Comparison of ENCODE assay signal across 15 mouse cellular contexts in genomic region chr15:100627287-100627686, GRCm38 (mm10). TPM values are rescaled to one million over a fixed set of nuclear protein-coding genes. Genes with fewer than 3 reads are reported as not detected.
DNase-seq lines count a peak whose midpoint lies in the region; ATAC-seq and TF ChIP-seq lines count a peak whose summit lies in the region.
"Had no signal": no experiment of that assay in that cellular context is flagged by ENCODE, and none has a peak within 500 bp of the region (broad histone marks: within the 10 kb centered on the region; RNA-seq: fewer than 3 reads in every experiment).

No protein-coding gene starts in this region.

- H3K36me3 ChIP-seq in heart, embryonic 13.5 days, result no peaks in the 10 kb centered on the region
- H3K36me3 ChIP-seq in stomach, postnatal 0 days (ENCODE audit: control insufficient read depth, insufficient read depth, low read length), result no peaks in the 10 kb centered on the region; the same call in 1 of the 2 replicates
- no peaks in the 10 kb centered on the region for H3K36me3 ChIP-seq in forebrain, embryonic 14.5 days (ENCODE audit: control insufficient read depth, insufficient read depth, low read length)
- H3K36me3 ChIP-seq: forebrain, embryonic 10.5 days; midbrain, embryonic 10.5 days; neural tube, embryonic 12.5 days had no signal

- TF ChIP-seq EP300 in stomach, postnatal 0 days (optimal IDR thresholded peaks at IDR 0.05), result no peak

- no peak for TF ChIP-seq CTCF in stomach, postnatal 0 days (IDR thresholded peaks at IDR 0.05; ENCODE audit: low read depth)

- H3K9me3 ChIP-seq in heart, embryonic 13.5 days, result no peaks in the 10 kb centered on the region
- no peaks in the 10 kb centered on the region for H3K9me3 ChIP-seq in stomach, postnatal 0 days (ENCODE audit: control insufficient read depth, low read length)
- no peaks in the 10 kb centered on the region for H3K9me3 ChIP-seq in forebrain, embryonic 14.5 days (replicated peaks; ENCODE audit: control insufficient read depth, low read length)
- H3K9me3 ChIP-seq: forebrain, embryonic 10.5 days; midbrain, embryonic 10.5 days; neural tube, embryonic 12.5 days had no signal

- peaks cover 12% of the 10 kb centered on the region for H3K4me1 ChIP-seq in heart, embryonic 13.5 days
- peaks cover 4% of the 10 kb centered on the region; the same call in 1 of the 2 replicates for H3K4me1 ChIP-seq in stomach, postnatal 0 days (replicated peaks; ENCODE audit: control insufficient read depth, insufficient read depth)
- no peaks in the 10 kb centered on the region for H3K4me1 ChIP-seq in forebrain, embryonic 14.5 days (ENCODE audit: control insufficient read depth, insufficient read depth, low read length)

- intact Hi-C loops in heart, postnatal 10 days (cut with DNase I), result no loop called here

- H3K27ac ChIP-seq in heart, embryonic 13.5 days (replicated peaks), result peak overlapping the region; percentile 51; the same call in 1 of the 2 replicates
- peak overlapping the region; percentile 69 for H3K27ac ChIP-seq in stomach, postnatal 0 days (replicated peaks)
- H3K27ac ChIP-seq in forebrain, embryonic 14.5 days (ENCODE audit: low read depth, low read length), result no peak overlapping the region
- H3K27ac ChIP-seq: liver, embryonic 14.5 days; neural tube, embryonic 12.5 days had no signal

- no peak for DNase-seq in heart, postnatal 10 days
- peak; percentile 67 for DNase-seq in testis, postnatal 10 days (ENCODE audit: low spot score)
- DNase-seq in testis, postnatal 14 days (ENCODE audit: low spot score), result no peak
- DNase-seq in induced T-regulatory cell, adult 2 months (ENCODE audit: low read depth), result peak; percentile 48
- no peak for DNase-seq in stomach, postnatal 0 days (ENCODE audit: low spot score)
- DNase-seq in forebrain, embryonic 14.5 days (ENCODE audit: low spot score), result no peak
- DNase-seq in right cerebral cortex, postnatal 36 days (ENCODE audit: low spot score in 2 of 2), result no peak
- DNase-seq: adrenal gland, postnatal 36 days; cerebellum, postnatal 14 days; gastrocnemius, postnatal 14 days had no signal

- no peaks in the 10 kb centered on the region for H3K27me3 ChIP-seq in heart, embryonic 13.5 days (replicated peaks)
- H3K27me3 ChIP-seq in stomach, postnatal 0 days (ENCODE audit: control insufficient read depth, insufficient read depth, low read length), result no peaks in the 10 kb centered on the region
- no peaks in the 10 kb centered on the region for H3K27me3 ChIP-seq in forebrain, embryonic 14.5 days (replicated peaks; ENCODE audit: control insufficient read depth, insufficient read depth, low read length)
- H3K27me3 ChIP-seq: neural tube, embryonic 12.5 days had no signal

- no peak overlapping the region for H3K4me3 ChIP-seq in heart, embryonic 13.5 days
- no peak overlapping the region for H3K4me3 ChIP-seq in stomach, postnatal 0 days (ENCODE audit: low read depth, low read length)
- H3K4me3 ChIP-seq in forebrain, embryonic 14.5 days (ENCODE audit: low read depth, low read length), result no peak overlapping the region
- H3K4me3 ChIP-seq: neural tube, embryonic 12.5 days had no signal

- no peak for ATAC-seq in heart, embryonic 13.5 days (ENCODE audit: extremely low read depth, insufficient number of reproducible peaks, low FRiP score, low TSS enrichment)
- no peak for ATAC-seq in stomach, postnatal 0 days (ENCODE audit: low FRiP score, low TSS enrichment)
- ATAC-seq in forebrain, embryonic 14.5 days, result no peak

- WGBS in heart, embryonic 13.5 days, result 24% methylated on average over 10 of the region's 10 CpGs
- 19% methylated on average over 10 of the region's 10 CpGs for WGBS in stomach, postnatal 0 days
- WGBS in forebrain, embryonic 14.5 days, result 18% methylated on average over 10 of the region's 10 CpGs

- H3K4me2 ChIP-seq in heart, embryonic 13.5 days, result peak overlapping the region; percentile 33; the same call in 1 of the 2 replicates
- no peak overlapping the region for H3K4me2 ChIP-seq in stomach, postnatal 0 days (replicated peaks; ENCODE audit: low read depth)
- no peak overlapping the region for H3K4me2 ChIP-seq in forebrain, embryonic 14.5 days (ENCODE audit: low read length)

- H3K9ac ChIP-seq in heart, embryonic 13.5 days, result no peak overlapping the region; the same call in 1 of the 2 replicates
- H3K9ac ChIP-seq in stomach, postnatal 0 days (ENCODE audit: low read length), result no peak overlapping the region; the same call in 1 of the 2 replicates
- no peak overlapping the region for H3K9ac ChIP-seq in forebrain, embryonic 14.5 days (ENCODE audit: low read length)
- H3K9ac ChIP-seq: liver, embryonic 14.5 days; neural tube, embryonic 12.5 days had no signal

RNA-seq across cellular contexts. Expression of gene Smagp, which starts 9.5 kb away (rescaled TPM):
- 15.3 and 16.0 TPM in 2 replicates for polyA plus RNA-seq in heart, embryonic 13.5 days (2015; fragmentation: Nextera tagmentation; extraction: Ambion mirVana)
- 10 to 100 TPM; 20.5 to 25.8 TPM for total RNA-seq in heart, postnatal 10 days (2021)
- 94.8 and 103 TPM in 2 replicates for polyA plus RNA-seq in stomach, postnatal 0 days (2015; fragmentation: Nextera tagmentation; extraction: Ambion mirVana)
- 1.6 and 2.5 TPM in 2 replicates for polyA plus RNA-seq in forebrain, embryonic 14.5 days (2014; fragmentation: Nextera tagmentation; extraction: Ambion mirVana)

RNA-seq across cellular contexts. Expression of gene Dazap2, which starts 12.1 kb away (rescaled TPM):
- polyA plus RNA-seq in heart, embryonic 13.5 days (2015; fragmentation: Nextera tagmentation; extraction: Ambion mirVana), result 202 and 203 TPM in 2 replicates
- 100 to 1,000 TPM; 176 to 183 TPM for total RNA-seq in heart, postnatal 10 days (2021)
- polyA plus RNA-seq in stomach, postnatal 0 days (2015; fragmentation: Nextera tagmentation; extraction: Ambion mirVana), result 177 and 205 TPM in 2 replicates
- 210 and 254 TPM in 2 replicates for polyA plus RNA-seq in forebrain, embryonic 14.5 days (2014; fragmentation: Nextera tagmentation; extraction: Ambion mirVana)

RNA-seq across cellular contexts. Expression of gene Pou6f1, which starts 27.5 kb away (rescaled TPM):
- 4.4 and 5.6 TPM in 2 replicates for polyA plus RNA-seq in heart, embryonic 13.5 days (2015; fragmentation: Nextera tagmentation; extraction: Ambion mirVana)
- total RNA-seq in heart, postnatal 10 days (2021), result 10 to 100 TPM; 20.9 to 21.6 TPM
- polyA plus RNA-seq in stomach, postnatal 0 days (2015; fragmentation: Nextera tagmentation; extraction: Ambion mirVana), result 2.6 and 3.2 TPM in 2 replicates
- 36.9 and 42.0 TPM in 2 replicates for polyA plus RNA-seq in forebrain, embryonic 14.5 days (2014; fragmentation: Nextera tagmentation; extraction: Ambion mirVana)

RNA-seq across cellular contexts. Expression of gene Bin2, which starts 42.1 kb away (rescaled TPM):
- 2.9 and 3.2 TPM in 2 replicates for polyA plus RNA-seq in heart, embryonic 13.5 days (2015; fragmentation: Nextera tagmentation; extraction: Ambion mirVana)
- total RNA-seq in heart, postnatal 10 days (2021), result 1 to 10 TPM; 1.4 to 2.2 TPM
- 1.3 and 2.3 TPM in 2 replicates for polyA plus RNA-seq in stomach, postnatal 0 days (2015; fragmentation: Nextera tagmentation; extraction: Ambion mirVana)
- polyA plus RNA-seq in forebrain, embryonic 14.5 days (2014; fragmentation: Nextera tagmentation; extraction: Ambion mirVana), result 0.18 and 0.66 TPM in 2 replicates

Comparison
In these comparisons a context has a peak if more than half of its experiments do, and no peak if none do; other contexts are left out.
1. DNase-seq: peak in testis, postnatal 10 days (single experiment) and induced T-regulatory cell, adult 2 months (single experiment); none in heart, postnatal 10 days (0 of 2), testis, postnatal 14 days (single experiment), stomach, postnatal 0 days (single experiment), forebrain, embryonic 14.5 days (single experiment) and right cerebral cortex, postnatal 36 days (0 of 2).